Mouse (Mus musculus) heart, embryonic 15.5 days (tissue): ENCODE data around the gene Gm20604. TPM values are rescaled to one million over a fixed set of nuclear protein-coding genes. Genes with fewer than 3 reads are reported as not detected.

Source experiments
- ATAC-seq: fragments of 200-750 bp; cut with Nextera tagmentation; replicated peaks from 2 replicates; pipeline ENCODE4 v1.8.0; 2017; ENCODE audit warnings: low read depth, moderate TSS enrichment; ENCODE audit not compliant: insufficient number of reproducible peaks, insufficient read depth, low FRiP score
- H3K27ac ChIP-seq: fragments of 300-500 bp; sonication (generic); 2 replicates; pipeline ENCODE4 v1.5.1; 2015; ENCODE audit warnings: mild to moderate bottlenecking, inconsistent platforms
- H3K27me3 ChIP-seq: fragments of 300-500 bp; sonication (generic); 2 replicates; pipeline ENCODE4 v1.6.1; 2015; ENCODE audit warnings: inconsistent platforms
- H3K36me3 ChIP-seq: fragments of 300-500 bp; sonication (generic); 2 replicates; pipeline ENCODE4 v1.6.1; 2015; ENCODE audit warnings: mild to moderate bottlenecking, inconsistent platforms
- H3K4me1 ChIP-seq: fragments of 300-500 bp; sonication (generic); replicated peaks from 2 replicates; pipeline ENCODE4 v1.6.1; 2015; ENCODE audit warnings: inconsistent platforms
- H3K4me2 ChIP-seq: fragments of 300-500 bp; sonication (generic); 2 replicates; pipeline ENCODE4 v1.6.1; 2015; ENCODE audit warnings: inconsistent platforms, mild to moderate bottlenecking, moderate library complexity
- H3K4me3 ChIP-seq: fragments of 300-500 bp; sonication (generic); 2 replicates; pipeline ENCODE4 v1.5.1; 2015; ENCODE audit warnings: mild to moderate bottlenecking, inconsistent platforms
- H3K9ac ChIP-seq: fragments of 300-500 bp; sonication (generic); 2 replicates; pipeline ENCODE4 v1.6.1; 2015; ENCODE audit warnings: mild to moderate bottlenecking, inconsistent platforms
- H3K9me3 ChIP-seq: fragments of 300-500 bp; sonication (generic); replicated peaks from 2 replicates; pipeline ENCODE4 v1.6.1; 2016; ENCODE audit warnings: inconsistent platforms
- WGBS: fragments of 180-500 bp; shearing (Covaris S2); methylation state at CpG from one replicate; pipeline ENCODE4 v1.1.7; 2015; ENCODE audit warnings: mixed read lengths; 5-methylcytosine and 5-hydroxymethylcytosine counted together
- polyA plus RNA-seq: library from polyadenylated mRNA; unstranded; fragments of >200 nt; fragmentation: Nextera tagmentation; extraction: Ambion mirVana; gene quantifications from 2 replicates; pipeline ENCODE4 v1.2.1, GENCODE M21; 2015

The Gm20604 gene
- polyA plus RNA-seq, 1 experiment from 2014 or later: 15.6 TPM

DNA sequence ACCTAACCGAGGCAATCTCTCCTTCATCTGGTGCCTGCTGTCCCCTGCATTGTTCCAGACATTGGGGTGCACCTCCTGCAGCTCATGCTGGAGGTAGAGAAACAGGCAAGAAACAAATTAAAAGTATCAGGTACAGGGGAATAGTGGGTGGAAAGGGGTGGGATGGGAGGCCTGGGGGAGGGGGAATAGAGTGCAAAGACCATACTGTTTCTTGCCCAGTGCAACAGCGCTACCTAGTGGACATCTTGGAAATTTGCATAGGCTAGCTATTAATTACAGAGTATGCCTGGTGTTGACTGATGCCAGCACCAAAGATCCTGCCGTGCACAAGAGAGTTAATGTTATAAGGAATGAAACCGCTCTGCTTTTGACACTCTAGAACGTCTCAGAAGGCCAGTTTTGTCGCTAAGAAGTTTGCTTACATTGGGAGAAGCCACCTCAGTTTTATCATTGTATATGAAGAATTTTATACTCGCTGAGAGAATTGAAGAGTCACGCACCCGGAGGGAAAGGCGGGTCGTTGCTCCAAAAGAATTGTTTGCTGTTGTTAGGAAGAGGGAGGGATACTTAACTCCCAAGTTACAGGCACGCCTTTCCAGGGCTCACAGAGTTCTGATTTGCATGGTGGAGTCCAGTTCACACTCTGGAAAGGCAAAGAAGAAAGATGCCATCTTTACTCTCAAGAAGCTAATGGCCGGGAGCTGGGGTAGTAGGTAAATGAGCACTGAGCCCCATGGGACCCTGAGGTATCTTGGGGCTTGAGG is 38.7 kb downstream of the Gm20604 start:
- ATAC-seq: 0 out of 2 replicates have a peak, but pooled peaks have one; percentile 27
- no peak overlapping the region for H3K27ac ChIP-seq
- no peaks in the 10 kb centered on the region for H3K27me3 ChIP-seq
- H3K4me3 ChIP-seq: no peak overlapping the region
- H3K9me3 ChIP-seq: no peaks in the 10 kb centered on the region
- no peak overlapping the region; the same call in 1 of the 2 replicates for H3K4me2 ChIP-seq
- H3K36me3 ChIP-seq: no peaks in the 10 kb centered on the region
- H3K9ac ChIP-seq: no peak overlapping the region
- peaks cover 4% of the 10 kb centered on the region for H3K4me1 ChIP-seq
- WGBS: 25% methylated on average over 13 of the region's 13 CpGs

DNA sequence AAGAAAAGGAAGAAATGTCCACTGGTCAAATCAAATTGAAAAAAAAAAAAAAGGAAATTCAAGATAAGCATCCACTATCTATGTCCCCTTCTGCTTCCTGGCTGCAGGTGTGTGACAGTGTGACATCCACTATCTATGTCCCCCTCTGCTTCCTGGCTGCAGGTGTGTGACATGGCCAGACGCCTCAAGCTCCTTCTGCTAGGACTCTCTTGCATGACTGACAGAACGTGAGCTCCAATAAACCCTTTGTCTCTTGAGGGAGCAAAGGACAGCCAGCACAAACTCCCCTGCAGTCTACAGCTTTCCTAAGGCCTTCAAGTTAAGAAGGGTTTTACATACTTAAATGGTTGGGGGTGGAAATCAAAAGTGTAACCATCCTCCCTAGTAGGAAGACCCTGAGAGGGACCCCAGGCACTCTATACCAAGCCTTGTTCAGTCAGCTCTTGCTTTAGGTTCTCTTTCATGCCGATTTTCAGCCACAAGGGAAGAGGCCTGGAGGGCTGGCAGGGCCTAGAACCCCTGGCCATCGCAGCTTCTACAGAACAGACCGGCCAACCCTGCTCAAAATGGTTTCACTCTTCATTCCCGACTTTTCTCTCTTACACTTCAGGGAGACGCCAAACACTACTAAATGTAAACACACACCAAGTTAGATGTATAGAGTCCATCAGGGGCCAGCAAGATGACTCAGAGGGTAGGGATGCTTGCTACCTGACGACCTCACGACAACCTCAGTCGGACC is 43.6 kb downstream of the Gm20604 start:
- no peaks in the 10 kb centered on the region for H3K27me3 ChIP-seq
- H3K4me2 ChIP-seq: no peak overlapping the region
- H3K27ac ChIP-seq: no peak overlapping the region
- no peak overlapping the region for H3K4me3 ChIP-seq
- no peaks in the 10 kb centered on the region for H3K9me3 ChIP-seq
- no peak overlapping the region for H3K9ac ChIP-seq
- no peak for ATAC-seq
- 79% methylated on average over 10 of the region's 10 CpGs for WGBS
- H3K36me3 ChIP-seq: no peaks in the 10 kb centered on the region
- peaks cover 5% of the 10 kb centered on the region for H3K4me1 ChIP-seq

- Histone ChIP-seq H3K4me3 (no peak overlapping the region), H3K9me3 (no peaks in the 10 kb centered on the region), H3K9ac (no peak overlapping the region), H3K4me1 (0 out of 2 replicates have a peak, but pooled peaks cover 3% of the 10 kb centered on the region), H3K4me2 (no peak overlapping the region), H3K36me3 (no peaks in the 10 kb centered on the region), H3K27ac (no peak overlapping the region), H3K27me3 (no peaks in the 10 kb centered on the region)
- no peak for ATAC-seq
- WGBS: 85% methylated on average over 2 of the region's 2 CpGs
Measured at GRCm38 (mm10) chr12:102714116-102714515, 44.4 kb downstream of the Gm20604 start.

DNA sequence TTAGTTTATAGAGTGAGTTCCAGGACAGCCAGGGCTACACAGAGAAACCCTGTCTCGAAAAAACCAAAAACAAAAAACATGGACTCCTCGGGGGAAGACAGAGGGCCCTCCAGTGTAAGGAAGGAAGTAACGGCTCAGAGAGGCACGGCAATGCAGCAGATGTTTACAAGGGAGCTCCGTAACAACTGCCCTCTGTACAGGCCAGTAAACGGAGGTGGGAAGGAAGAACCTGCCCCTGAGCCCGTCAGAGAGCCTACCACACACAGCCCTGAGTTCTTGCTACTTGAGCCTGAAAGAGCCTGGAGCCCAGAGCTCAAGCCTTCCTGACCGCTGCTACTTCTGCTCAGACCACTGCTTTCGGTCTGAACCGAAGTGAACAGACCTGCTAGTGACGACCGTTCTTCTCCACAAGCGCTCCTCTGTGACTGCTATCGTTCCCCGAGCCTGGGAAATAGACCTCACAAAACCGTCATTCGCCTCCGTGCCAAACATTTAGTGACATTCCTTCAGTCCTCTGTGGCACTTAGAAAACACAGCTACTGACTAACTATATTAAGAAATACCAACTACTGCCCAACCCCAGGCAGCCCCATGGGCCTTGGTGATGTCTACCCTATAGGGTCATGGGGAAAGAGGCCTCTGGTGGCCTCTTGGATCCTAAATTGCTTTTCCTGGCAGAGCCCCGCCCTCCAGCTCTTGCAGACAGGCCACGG is 45.2 kb downstream of the Gm20604 start:
- Histone ChIP-seq H3K36me3 (no peaks in the 10 kb centered on the region), H3K27ac (no peak overlapping the region), H3K4me1 (0 out of 2 replicates have a peak, but pooled peaks cover 3% of the 10 kb centered on the region), H3K27me3 (no peaks in the 10 kb centered on the region), H3K4me3 (no peak overlapping the region), H3K4me2 (0 out of 2 replicates have a peak overlapping the region, but pooled peaks have one; percentile 18), H3K9ac (no peak overlapping the region), H3K9me3 (no peaks in the 10 kb centered on the region)
- ATAC-seq: no peak
- WGBS: 60% methylated on average over 20 of the region's 20 CpGs

DNA sequence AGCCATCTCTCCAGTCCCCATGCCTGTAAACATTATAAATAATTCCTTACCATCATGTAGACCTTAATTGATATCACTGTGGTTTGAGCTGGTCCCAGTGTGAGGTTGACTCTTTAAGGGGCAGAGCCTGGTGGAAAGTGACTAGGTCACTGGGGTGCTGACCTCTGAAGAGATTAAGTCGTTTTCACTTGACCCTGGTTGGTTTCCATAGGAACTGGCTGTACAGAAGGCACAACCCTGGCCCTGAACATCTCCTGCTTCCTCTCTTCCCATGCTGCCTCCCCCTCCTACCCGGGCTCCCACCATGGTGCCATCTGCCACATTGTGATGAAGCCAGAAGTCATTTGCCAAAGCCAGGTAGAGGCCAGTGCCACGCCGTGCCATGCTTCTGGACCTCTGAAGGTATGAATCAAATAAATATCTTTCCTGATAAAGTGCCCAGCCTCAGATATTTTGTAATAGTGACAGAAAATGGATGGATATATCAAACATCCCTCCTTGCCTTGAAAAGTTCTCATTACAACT is 47.6 kb downstream of the Gm20604 start:
- no peak for ATAC-seq
- WGBS: 62% methylated on average over 4 of the region's 4 CpGs
- peaks cover 4% of the 10 kb centered on the region for H3K4me1 ChIP-seq
- H3K9me3 ChIP-seq: no peaks in the 10 kb centered on the region
- no peaks in the 10 kb centered on the region for H3K36me3 ChIP-seq
- no peak overlapping the region for H3K9ac ChIP-seq
- no peak overlapping the region for H3K27ac ChIP-seq
- no peak overlapping the region for H3K4me2 ChIP-seq
- no peak overlapping the region for H3K4me3 ChIP-seq
- H3K27me3 ChIP-seq: no peaks in the 10 kb centered on the region

GRCm38 (mm10) chr12:102709896-102710295 is 48.6 kb downstream of the Gm20604 start:
- no peak overlapping the region for H3K4me3 ChIP-seq
- no peaks in the 10 kb centered on the region for H3K27me3 ChIP-seq
- no peak overlapping the region for H3K9ac ChIP-seq
- H3K4me2 ChIP-seq: no peak overlapping the region
- WGBS: 84% methylated on average over 5 of the region's 5 CpGs
- ATAC-seq: no peak
- no peaks in the 10 kb centered on the region for H3K9me3 ChIP-seq
- no peaks in the 10 kb centered on the region for H3K36me3 ChIP-seq
- H3K27ac ChIP-seq: no peak overlapping the region
- peaks cover 12% of the 10 kb centered on the region for H3K4me1 ChIP-seq

GRCm38 (mm10) chr12:102708220-102708619 is 50.3 kb downstream of the Gm20604 start:
- no peaks in the 10 kb centered on the region for H3K36me3 ChIP-seq
- H3K4me3 ChIP-seq: peak overlapping the region; percentile 27
- 31% methylated on average over 11 of the region's 11 CpGs for WGBS
- ATAC-seq: no peak
- peak overlapping the region; percentile 58 for H3K4me2 ChIP-seq
- H3K4me1 ChIP-seq: peaks cover 22% of the 10 kb centered on the region
- no peak overlapping the region for H3K27ac ChIP-seq
- no peaks in the 10 kb centered on the region for H3K27me3 ChIP-seq
- H3K9ac ChIP-seq: no peak overlapping the region
- H3K9me3 ChIP-seq: no peaks in the 10 kb centered on the region

- no peaks in the 10 kb centered on the region for H3K36me3 ChIP-seq
- 90% methylated on average over 10 of the region's 10 CpGs for WGBS
- no peak overlapping the region for H3K4me2 ChIP-seq
- peaks cover 30% of the 10 kb centered on the region for H3K4me1 ChIP-seq
- no peak overlapping the region for H3K27ac ChIP-seq
- ATAC-seq: no peak
- H3K4me3 ChIP-seq: no peak overlapping the region
- no peaks in the 10 kb centered on the region for H3K27me3 ChIP-seq
- H3K9ac ChIP-seq: no peak overlapping the region
- no peaks in the 10 kb centered on the region for H3K9me3 ChIP-seq
Measured at GRCm38 (mm10) chr12:102706833-102707463, 51.5 kb downstream of the Gm20604 start.

GRCm38 (mm10) chr12:102705906-102706640 is 52.4 kb downstream of the Gm20604 start:
- 69% methylated on average over 6 of the region's 6 CpGs for WGBS
- H3K27ac ChIP-seq: 0 out of 2 replicates have a peak overlapping the region, but pooled peaks have one; percentile 88
- no peak overlapping the region for H3K9ac ChIP-seq
- peaks cover 30% of the 10 kb centered on the region for H3K4me1 ChIP-seq
- H3K4me3 ChIP-seq: peak overlapping the region; percentile 76; the same call in 1 of the 2 replicates
- no peaks in the 10 kb centered on the region for H3K9me3 ChIP-seq
- ATAC-seq: no peak
- no peaks in the 10 kb centered on the region for H3K27me3 ChIP-seq
- peak overlapping the region; percentile 95 for H3K4me2 ChIP-seq
- H3K36me3 ChIP-seq: no peaks in the 10 kb centered on the region

DNA sequence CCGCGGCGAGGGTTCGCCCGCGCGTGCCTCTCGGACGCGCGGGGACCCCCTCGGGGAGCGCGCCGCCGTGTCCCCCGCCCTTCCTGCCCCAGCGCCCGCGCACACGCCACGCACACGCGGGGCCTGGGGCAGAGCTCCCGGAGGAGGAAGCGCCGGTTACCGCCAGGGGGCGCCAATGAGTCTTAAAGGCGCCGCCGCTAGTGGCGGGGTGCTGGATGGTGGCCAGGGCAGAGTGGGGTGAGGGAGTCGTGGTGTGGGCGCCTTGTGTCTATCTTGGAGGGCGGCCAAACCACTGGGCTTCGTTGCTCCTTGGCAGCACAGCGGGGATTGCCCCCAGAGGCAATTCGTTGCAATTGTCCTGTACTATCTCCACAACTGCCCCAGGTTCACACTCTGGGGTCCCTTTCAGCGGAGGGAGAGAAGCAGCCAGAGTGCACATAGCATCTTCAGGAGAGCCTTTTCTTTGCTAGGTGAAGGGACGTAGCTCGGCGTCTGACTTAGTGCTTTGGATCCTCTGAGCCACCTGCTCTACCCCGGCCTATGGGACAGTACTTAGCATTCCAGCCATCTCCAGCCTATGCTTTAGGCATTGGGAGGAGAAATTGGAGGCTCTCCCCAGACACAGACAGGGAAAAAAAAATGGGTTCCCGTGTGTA is 53.1 kb downstream of the Gm20604 start:
- Histone ChIP-seq H3K4me2 (peak overlapping the region; percentile 95), H3K4me1 (peaks cover 30% of the 10 kb centered on the region), H3K4me3 (peak overlapping the region; percentile 76), H3K36me3 (no peaks in the 10 kb centered on the region), H3K9me3 (no peaks in the 10 kb centered on the region), H3K27ac (peak overlapping the region; percentile 88), H3K9ac (peak overlapping the region; percentile 90), H3K27me3 (no peaks in the 10 kb centered on the region)
- 3% methylated on average over 45 of the region's 45 CpGs for WGBS
- peak; percentile 60 for ATAC-seq
